Mouse (Mus musculus): ENCODE measurements at regions not wholly inside any gene's neighbourhood (a gene's known extent, or its start where the extent isn't known, plus 50 kb on each side); places are given as distances from the start of the nearest gene placed in this dataset.

- 77% methylated on average over 6 of the region's 6 CpGs for WGBS
- H3K4me2 ChIP-seq (ENCODE audit: low read length): no peak overlapping the region
- no peak overlapping the region for H3K27ac ChIP-seq (replicated peaks in 1 of 2; ENCODE audit: control insufficient read depth in 1 of 2, insufficient read depth in 1 of 2, low read depth in 2 of 2, low read length in 2 of 2)
- no peaks in the 10 kb centered on the region for H3K36me3 ChIP-seq (ENCODE audit: control insufficient read depth, insufficient read depth, low read length)
- H3K9me3 ChIP-seq (ENCODE audit: control insufficient read depth, low read length): no peaks in the 10 kb centered on the region
- H3K4me1 ChIP-seq (ENCODE audit: control insufficient read depth in 2 of 2, insufficient read depth in 2 of 2, low read length in 2 of 2): peaks cover 8 to 16% of the 10 kb centered on the region in 2 experiments
- H3K27me3 ChIP-seq (ENCODE audit: control insufficient read depth, insufficient read depth, low read length): no peaks in the 10 kb centered on the region
- no peak overlapping the region for H3K9ac ChIP-seq (ENCODE audit: low read length)
- no peak overlapping the region for H3K4me3 ChIP-seq (ENCODE audit: control insufficient read depth in 1 of 2, insufficient read depth in 1 of 2, low read depth in 1 of 2, low read length in 2 of 2)
- ATAC-seq (ENCODE audit: insufficient number of reproducible peaks, insufficient read depth, low FRiP score, low read depth): no peak
These were observed 590.8 kb downstream of the Ptprc start for GRCm38 (mm10) chr1:137584696-137585095.

GRCm38 (mm10) chr1:137584104-137584675 is 591.3 kb downstream of the Ptprc start:
- ATAC-seq (ENCODE audit: insufficient number of reproducible peaks, insufficient read depth, low FRiP score, low read depth): no peak

DNA sequence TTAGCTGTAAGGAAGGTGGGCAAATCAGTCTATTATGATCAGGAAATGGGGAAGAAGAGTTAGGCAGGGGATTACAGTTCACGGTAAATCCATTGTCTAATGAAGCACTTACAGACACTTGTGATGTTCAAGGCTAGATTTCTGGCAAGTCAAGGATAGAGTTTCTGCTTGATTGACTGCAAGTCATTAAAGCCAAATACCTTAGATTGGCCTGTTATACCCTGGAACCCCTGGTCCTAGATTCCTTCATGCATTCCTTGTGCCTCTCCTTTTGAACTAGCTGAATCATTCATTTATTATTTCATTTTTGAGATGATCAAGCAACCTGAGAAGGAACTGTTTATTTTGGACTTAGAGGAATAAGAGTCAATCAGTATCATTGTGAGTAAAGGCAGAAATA is 597.9 kb downstream of the Ptprc start:
- Histone ChIP-seq H3K27ac (replicated peaks in 1 of 2; ENCODE audit: control insufficient read depth in 1 of 2, insufficient read depth in 1 of 2, low read depth in 2 of 2, low read length in 2 of 2) (no peak overlapping the region), H3K36me3 (ENCODE audit: control insufficient read depth, insufficient read depth, low read length) (no peaks in the 10 kb centered on the region), H3K9ac (ENCODE audit: low read length) (no peak overlapping the region), H3K9me3 (ENCODE audit: control insufficient read depth, low read length) (no peaks in the 10 kb centered on the region), H3K4me1 (ENCODE audit: control insufficient read depth in 2 of 2, insufficient read depth in 2 of 2, low read length in 2 of 2) (no peaks in the 10 kb centered on the region), H3K4me3 (ENCODE audit: control insufficient read depth in 1 of 2, insufficient read depth in 1 of 2, low read depth in 1 of 2, low read length in 2 of 2) (no peak overlapping the region), H3K27me3 (ENCODE audit: control insufficient read depth, insufficient read depth, low read length) (no peaks in the 10 kb centered on the region), H3K4me2 (ENCODE audit: low read length) (no peak overlapping the region)
- 74% methylated on average over 1 of the region's 1 CpGs for whole genome bisulfite sequencing
- ATAC-seq (ENCODE audit: insufficient number of reproducible peaks, insufficient read depth, low FRiP score, low read depth): no peak

More at GRCm38 (mm10) chr1:137584104-137584675, 591.3 kb downstream of the Ptprc start:
- Histone ChIP-seq H3K9me3 (ENCODE audit: control insufficient read depth, low read length) (no peaks in the 10 kb centered on the region), H3K27me3 (ENCODE audit: control insufficient read depth, insufficient read depth, low read length) (no peaks in the 10 kb centered on the region), H3K4me1 (ENCODE audit: control insufficient read depth in 2 of 2, insufficient read depth in 2 of 2, low read length in 2 of 2) (peaks cover 8 to 13% of the 10 kb centered on the region in 2 experiments), H3K4me3 (ENCODE audit: control insufficient read depth in 1 of 2, insufficient read depth in 1 of 2, low read depth in 1 of 2, low read length in 2 of 2) (no peak overlapping the region), H3K4me2 (ENCODE audit: low read length) (no peak overlapping the region), H3K9ac (ENCODE audit: low read length) (no peak overlapping the region), H3K36me3 (ENCODE audit: control insufficient read depth, insufficient read depth, low read length) (no peaks in the 10 kb centered on the region), H3K27ac (replicated peaks in 1 of 2; ENCODE audit: control insufficient read depth in 1 of 2, insufficient read depth in 1 of 2, low read depth in 2 of 2, low read length in 2 of 2) (no peak overlapping the region)
- 85% methylated on average over 13 of the region's 13 CpGs for WGBS

- no peak overlapping the region for H3K27ac ChIP-seq (replicated peaks in 1 of 2; ENCODE audit: control insufficient read depth in 1 of 2, insufficient read depth in 1 of 2, low read depth in 2 of 2, low read length in 2 of 2)
- no peak overlapping the region for H3K4me2 ChIP-seq (ENCODE audit: low read length)
- 88% methylated on average over 9 of the region's 9 CpGs for WGBS
- H3K9me3 ChIP-seq (ENCODE audit: control insufficient read depth, low read length): no peaks in the 10 kb centered on the region
- H3K27me3 ChIP-seq (ENCODE audit: control insufficient read depth, insufficient read depth, low read length): no peaks in the 10 kb centered on the region
- no peaks in the 10 kb centered on the region for H3K36me3 ChIP-seq (ENCODE audit: control insufficient read depth, insufficient read depth, low read length)
- no peak overlapping the region for H3K9ac ChIP-seq (ENCODE audit: low read length)
- ATAC-seq (ENCODE audit: insufficient number of reproducible peaks, insufficient read depth, low FRiP score, low read depth): no peak
- H3K4me1 ChIP-seq (ENCODE audit: control insufficient read depth in 2 of 2, insufficient read depth in 2 of 2, low read length in 2 of 2): no peaks in the 10 kb centered on the region
- no peak overlapping the region for H3K4me3 ChIP-seq (ENCODE audit: control insufficient read depth in 1 of 2, insufficient read depth in 1 of 2, low read depth in 1 of 2, low read length in 2 of 2)
These were observed 599.3 kb downstream of the Ptprc start for GRCm38 (mm10) chr1:137576174-137576573.

GRCm38 (mm10) chr1:137575380-137575779 is 600.1 kb downstream of the Ptprc start:
- Histone ChIP-seq H3K4me3 (ENCODE audit: control insufficient read depth in 1 of 2, insufficient read depth in 1 of 2, low read depth in 1 of 2, low read length in 2 of 2) (no peak overlapping the region), H3K27me3 (ENCODE audit: control insufficient read depth, insufficient read depth, low read length) (no peaks in the 10 kb centered on the region), H3K9me3 (ENCODE audit: control insufficient read depth, low read length) (no peaks in the 10 kb centered on the region), H3K4me1 (ENCODE audit: control insufficient read depth in 2 of 2, insufficient read depth in 2 of 2, low read length in 2 of 2) (no peaks in the 10 kb centered on the region), H3K4me2 (ENCODE audit: low read length) (no peak overlapping the region), H3K9ac (ENCODE audit: low read length) (no peak overlapping the region), H3K27ac (replicated peaks in 1 of 2; ENCODE audit: control insufficient read depth in 1 of 2, insufficient read depth in 1 of 2, low read depth in 2 of 2, low read length in 2 of 2) (no peak overlapping the region), H3K36me3 (ENCODE audit: control insufficient read depth, insufficient read depth, low read length) (no peaks in the 10 kb centered on the region)
- no peak for ATAC-seq (ENCODE audit: insufficient number of reproducible peaks, insufficient read depth, low FRiP score, low read depth)

DNA sequence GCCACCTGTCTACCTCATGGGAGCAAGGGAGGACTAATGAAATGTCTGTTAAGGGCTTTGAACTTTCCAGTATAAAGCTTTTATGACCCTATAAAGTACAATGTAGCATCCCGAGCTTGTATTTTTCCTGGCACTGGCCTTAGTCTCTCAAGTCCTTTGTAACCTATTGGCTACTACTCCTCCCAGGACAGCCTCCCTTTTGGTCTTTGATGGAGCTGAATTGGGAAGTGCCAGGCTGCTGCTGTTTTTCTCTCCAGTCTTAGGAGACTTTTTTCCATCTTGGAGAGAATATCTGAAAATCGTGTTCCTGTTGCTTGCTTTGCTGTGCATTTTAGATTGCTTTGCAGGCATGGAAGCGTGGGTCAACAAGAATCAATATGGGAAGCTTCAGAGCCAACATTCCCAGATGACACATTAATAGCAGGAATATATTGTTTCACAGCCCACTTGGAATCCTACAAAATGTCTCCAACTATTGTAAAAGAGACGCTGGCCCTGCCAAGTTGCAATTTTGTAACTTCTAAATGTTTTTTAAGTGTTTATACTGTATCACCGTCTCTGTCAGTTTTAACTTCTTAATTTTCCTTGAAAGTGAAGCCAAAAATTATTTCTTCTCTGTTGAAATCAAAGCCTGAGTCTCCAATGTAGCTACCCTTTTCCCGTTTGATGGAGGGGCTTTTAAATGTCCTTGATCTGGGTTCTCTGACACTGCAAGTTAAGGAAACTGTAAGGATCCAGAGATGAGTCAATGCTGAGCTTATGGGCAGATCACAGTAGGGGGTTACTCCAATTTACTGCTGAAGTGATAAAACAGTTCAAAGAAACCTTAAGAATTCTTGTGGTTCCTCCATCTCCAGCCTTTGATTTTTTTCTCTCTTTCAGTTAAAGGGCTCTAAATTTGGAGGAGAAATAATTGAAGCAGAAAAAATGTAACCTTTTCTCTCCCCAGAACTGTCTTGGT is 603.3 kb downstream of the Ptprc start:
- no peaks in the 10 kb centered on the region for H3K36me3 ChIP-seq (ENCODE audit: control insufficient read depth, insufficient read depth, low read length)
- H3K4me3 ChIP-seq (ENCODE audit: control insufficient read depth in 1 of 2, insufficient read depth in 1 of 2, low read depth in 1 of 2, low read length in 2 of 2): no peak overlapping the region
- WGBS: 78% methylated on average over 6 of the region's 6 CpGs
- no peak overlapping the region for H3K27ac ChIP-seq (replicated peaks in 1 of 2; ENCODE audit: control insufficient read depth in 1 of 2, insufficient read depth in 1 of 2, low read depth in 2 of 2, low read length in 2 of 2)
- no peak for ATAC-seq (ENCODE audit: insufficient number of reproducible peaks, insufficient read depth, low FRiP score, low read depth)
- H3K27me3 ChIP-seq (ENCODE audit: control insufficient read depth, insufficient read depth, low read length): no peaks in the 10 kb centered on the region
- no peaks in the 10 kb centered on the region for H3K4me1 ChIP-seq (ENCODE audit: control insufficient read depth in 2 of 2, insufficient read depth in 2 of 2, low read length in 2 of 2)
- no peak overlapping the region for H3K9ac ChIP-seq (ENCODE audit: low read length)
- no peak overlapping the region for H3K4me2 ChIP-seq (ENCODE audit: low read length)
- no peaks in the 10 kb centered on the region for H3K9me3 ChIP-seq (ENCODE audit: control insufficient read depth, low read length)

GRCm38 (mm10) chr1:137571190-137571904 is 604.2 kb downstream of the Ptprc start:
- Histone ChIP-seq H3K4me2 (ENCODE audit: low read length) (no peak overlapping the region), H3K4me3 (ENCODE audit: control insufficient read depth in 1 of 2, insufficient read depth in 1 of 2, low read depth in 1 of 2, low read length in 2 of 2) (no peak overlapping the region), H3K9ac (ENCODE audit: low read length) (no peak overlapping the region), H3K27ac (replicated peaks in 1 of 2; ENCODE audit: control insufficient read depth in 1 of 2, insufficient read depth in 1 of 2, low read depth in 2 of 2, low read length in 2 of 2) (no peak overlapping the region), H3K4me1 (ENCODE audit: control insufficient read depth in 2 of 2, insufficient read depth in 2 of 2, low read length in 2 of 2) (no peaks in the 10 kb centered on the region), H3K36me3 (ENCODE audit: control insufficient read depth, insufficient read depth, low read length) (no peaks in the 10 kb centered on the region), H3K27me3 (ENCODE audit: control insufficient read depth, insufficient read depth, low read length) (no peaks in the 10 kb centered on the region), H3K9me3 (ENCODE audit: control insufficient read depth, low read length) (no peaks in the 10 kb centered on the region)
- no peak for ATAC-seq (ENCODE audit: insufficient number of reproducible peaks, insufficient read depth, low FRiP score, low read depth)
- WGBS: 73% methylated on average over 4 of the region's 4 CpGs

All from heart, embryonic 14.5 days (tissue).